Mouse (Mus musculus) embryonic facial prominence, embryonic 10.5 days (tissue): Measurements from ENCODE around the gene Ccsap. TPM values are rescaled to one million over a fixed set of nuclear protein-coding genes. Genes with fewer than 3 reads are reported as not detected.

Experiments used
- DNase-seq: peaks from one replicate; pipeline ENCODE4 v3.0.0-alpha.2; 2017; ENCODE audit warnings: low spot score
- H3K27ac ChIP-seq: fragments of 300-500 bp; sonication (generic); replicated peaks from 2 replicates; pipeline ENCODE4 v1.5.1; 2016; ENCODE audit warnings: mild to moderate bottlenecking
- H3K27me3 ChIP-seq: fragments of 300-500 bp; sonication (generic); replicated peaks from 2 replicates; pipeline ENCODE4 v1.6.1; 2016; ENCODE audit warnings: low read depth, mild to moderate bottlenecking; ENCODE audit not compliant: poor library complexity, severe bottlenecking
- H3K36me3 ChIP-seq: fragments of 300-500 bp; sonication (generic); replicated peaks from 2 replicates; pipeline ENCODE4 v1.6.1; 2016; ENCODE audit warnings: mild to moderate bottlenecking, moderate library complexity
- H3K4me1 ChIP-seq: fragments of 300-500 bp; sonication (generic); 2 replicates; pipeline ENCODE4 v1.6.1; 2016
- H3K4me3 ChIP-seq: fragments of 300-500 bp; sonication (generic); 2 replicates; pipeline ENCODE4 v1.5.1; 2016; ENCODE audit warnings: mild to moderate bottlenecking, moderate library complexity
- H3K9me3 ChIP-seq: fragments of 300-500 bp; sonication (generic); 2 replicates; pipeline ENCODE4 v1.6.1; 2016; ENCODE audit warnings: mild to moderate bottlenecking
- WGBS: fragments of 180-500 bp; shearing (Covaris S2); methylation state at CpG from one replicate; pipeline ENCODE4 v1.1.7; 2016; 5-methylcytosine and 5-hydroxymethylcytosine counted together
- polyA plus RNA-seq: library from polyadenylated mRNA; unstranded; fragments of >200 nt; fragmentation: Nextera tagmentation; extraction: Ambion mirVana; gene quantifications from 2 replicates; pipeline ENCODE4 v1.2.1, GENCODE M21; 2016

Gene Ccsap
- 5.4 and 5.6 TPM in 2 replicates for polyA plus RNA-seq

- H3K27ac ChIP-seq = peak within 1 kb of the TSS; percentile 90
- no peak for DNase-seq
Measured at GRCm38 (mm10) chr8:123859648-123860259, at the start of gene Ccsap. Gene Ccsap (minus strand): TSS chr8:123860209.

DNA sequence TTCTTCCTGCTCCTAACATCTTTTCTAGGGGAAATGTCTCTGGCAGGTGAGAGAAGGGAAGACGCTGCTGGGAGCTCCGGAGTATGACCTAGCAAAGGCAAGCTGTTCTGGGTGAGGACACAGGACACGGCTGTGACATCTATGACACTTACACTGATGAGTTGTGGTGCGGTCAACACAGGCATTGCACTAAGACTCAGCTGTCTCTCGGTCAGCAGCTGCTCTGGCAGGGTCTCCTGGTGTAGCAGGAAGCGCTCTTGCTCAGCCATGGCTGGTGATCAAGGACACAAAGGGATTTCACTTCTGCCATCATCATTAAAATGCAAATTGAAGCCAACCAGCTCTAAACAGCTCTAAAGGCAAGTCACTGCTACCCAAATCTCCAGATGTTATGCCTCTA, 47.6 kb upstream of the Ccsap start:
- Histone ChIP-seq H3K36me3 (peaks cover 100% of the 10 kb centered on the region), H3K4me1 (no peaks in the 10 kb centered on the region), H3K4me3 (no peak overlapping the region), H3K9me3 (no peaks in the 10 kb centered on the region), H3K27me3 (no peaks in the 10 kb centered on the region), H3K27ac (no peak overlapping the region)
- DNase-seq = no peak
- 95% methylated on average over 6 of the region's 6 CpGs for WGBS

More at GRCm38 (mm10) chr8:123859648-123860259, at the start of gene Ccsap:
- Histone ChIP-seq H3K9me3 (0 out of 2 replicates have a peak, but pooled peaks cover 1% of the 10 kb centered on the region), H3K4me1 (peaks cover 29% of the 10 kb centered on the region), H3K36me3 (no peaks in the 10 kb centered on the region), H3K27me3 (peaks cover 49% of the 10 kb centered on the region), H3K4me3 (peak within 1 kb of the TSS; percentile 98)
- 2% methylated on average over 48 of the region's 48 CpGs for WGBS

DNA sequence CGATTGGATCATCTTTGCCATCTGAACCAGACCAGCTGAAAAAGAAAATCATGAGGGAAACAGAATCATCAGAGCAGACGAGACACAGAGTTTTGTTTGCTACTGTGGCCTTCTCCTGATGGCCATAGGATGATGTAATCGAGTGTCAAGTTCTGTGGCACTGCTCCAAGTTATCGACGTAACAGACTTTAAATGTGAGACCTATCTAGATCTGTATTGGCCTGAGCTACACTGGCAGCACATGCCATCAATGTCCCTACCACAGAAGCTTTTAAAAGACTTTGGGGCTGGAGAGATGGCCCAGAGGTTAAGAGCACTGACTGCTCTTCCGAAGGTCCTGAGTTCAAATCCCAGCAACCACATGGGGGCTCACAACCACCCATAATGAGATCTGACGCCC, 42.6 kb upstream of the Ccsap start:
- peaks cover 97% of the 10 kb centered on the region for H3K36me3 ChIP-seq

GRCm38 (mm10) chr8:123899366-123899765, 39.4 kb upstream of the Ccsap start:
- DNase-seq = no peak
- Histone ChIP-seq H3K36me3 (peaks cover 68% of the 10 kb centered on the region), H3K4me3 (no peak overlapping the region), H3K27me3 (peaks cover 32% of the 10 kb centered on the region), H3K9me3 (no peaks in the 10 kb centered on the region), H3K4me1 (no peaks in the 10 kb centered on the region), H3K27ac (no peak overlapping the region)
- 89% methylated on average over 7 of the region's 7 CpGs for WGBS

More for the DNA sequence above, 42.6 kb upstream of the Ccsap start:
- Histone ChIP-seq H3K4me1 (no peaks in the 10 kb centered on the region), H3K9me3 (no peaks in the 10 kb centered on the region), H3K27me3 (no peaks in the 10 kb centered on the region), H3K27ac (no peak overlapping the region), H3K4me3 (no peak overlapping the region)
- 89% methylated on average over 7 of the region's 7 CpGs for WGBS
- no peak for DNase-seq

DNA sequence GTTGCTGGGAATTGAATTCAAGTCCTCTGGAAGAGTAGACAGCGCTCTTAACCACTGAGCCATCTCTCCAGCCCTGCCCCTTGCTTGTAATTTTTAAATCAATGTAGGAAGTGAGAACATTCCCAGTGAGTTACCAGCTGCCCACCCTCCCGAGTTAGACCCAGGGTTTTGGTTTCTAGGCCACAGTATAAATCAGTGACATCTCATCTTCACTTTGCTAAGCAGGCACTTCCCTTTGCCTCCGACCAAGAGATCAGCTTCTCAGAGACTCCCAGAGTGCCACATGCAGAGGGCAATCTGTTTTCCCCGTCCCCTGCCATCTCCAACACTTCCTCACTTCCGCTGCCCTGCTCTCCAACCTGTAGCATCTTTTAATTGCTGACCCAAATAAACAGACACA, 38.6 kb upstream of the Ccsap start:
- Histone ChIP-seq H3K9me3 (no peaks in the 10 kb centered on the region), H3K4me3 (no peak overlapping the region), H3K27me3 (peaks cover 40% of the 10 kb centered on the region), H3K4me1 (no peaks in the 10 kb centered on the region), H3K36me3 (peaks cover 60% of the 10 kb centered on the region), H3K27ac (no peak overlapping the region)
- DNase-seq = no peak
- 88% methylated on average over 5 of the region's 5 CpGs for WGBS

DNA sequence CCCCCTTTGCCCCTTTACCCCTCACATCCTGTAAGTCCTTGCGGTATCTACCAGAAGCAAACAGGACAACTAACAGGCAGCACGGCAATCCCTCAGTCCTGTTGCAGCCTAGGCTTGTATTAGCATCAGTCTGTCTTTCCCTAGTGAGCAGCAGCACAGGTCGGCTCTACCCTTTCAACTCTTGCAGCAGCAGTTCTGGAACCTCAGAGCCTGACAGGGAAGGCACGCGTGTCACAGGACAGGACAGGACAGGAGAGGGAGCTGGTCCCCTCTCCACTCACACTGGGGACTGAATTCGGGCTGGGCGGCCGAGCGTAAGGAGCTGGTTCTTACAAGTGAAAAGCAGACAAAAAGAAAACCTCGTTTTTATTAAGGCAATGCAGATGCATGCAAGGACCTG, 36.8 kb upstream of the Ccsap start:
- H3K36me3 ChIP-seq = peaks cover 42% of the 10 kb centered on the region
- no peak overlapping the region for H3K27ac ChIP-seq
- H3K9me3 ChIP-seq = no peaks in the 10 kb centered on the region
- no peak for DNase-seq
- H3K27me3 ChIP-seq = peaks cover 58% of the 10 kb centered on the region
- peaks cover 14% of the 10 kb centered on the region for H3K4me1 ChIP-seq
- H3K4me3 ChIP-seq = no peak overlapping the region
- 61% methylated on average over 10 of the region's 10 CpGs for WGBS

DNA sequence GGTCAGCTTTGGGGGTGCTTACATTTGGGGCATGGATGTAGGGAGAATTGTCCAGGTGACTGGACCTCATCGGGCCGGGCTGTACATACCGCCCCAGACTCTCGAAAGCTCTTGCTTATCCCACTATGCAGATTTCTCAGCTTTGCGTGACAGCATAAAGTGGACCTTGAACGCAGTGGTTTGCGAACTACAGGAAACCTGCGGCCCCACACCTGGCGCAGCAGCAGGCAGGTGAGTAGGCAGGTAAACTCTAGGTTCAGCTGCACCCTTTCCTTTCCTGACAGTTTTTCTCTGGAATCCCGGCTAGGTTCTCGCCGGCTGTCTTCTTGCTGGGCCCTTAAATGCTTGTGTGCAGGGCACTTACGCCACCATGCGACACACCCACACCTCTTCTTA, 36.4 kb upstream of the Ccsap start:
- no peak for DNase-seq
- WGBS = 59% methylated on average over 14 of the region's 14 CpGs
- Histone ChIP-seq H3K4me3 (no peak overlapping the region), H3K36me3 (peaks cover 38% of the 10 kb centered on the region), H3K4me1 (peaks cover 18% of the 10 kb centered on the region), H3K9me3 (no peaks in the 10 kb centered on the region), H3K27ac (no peak overlapping the region), H3K27me3 (peaks cover 62% of the 10 kb centered on the region)

DNA sequence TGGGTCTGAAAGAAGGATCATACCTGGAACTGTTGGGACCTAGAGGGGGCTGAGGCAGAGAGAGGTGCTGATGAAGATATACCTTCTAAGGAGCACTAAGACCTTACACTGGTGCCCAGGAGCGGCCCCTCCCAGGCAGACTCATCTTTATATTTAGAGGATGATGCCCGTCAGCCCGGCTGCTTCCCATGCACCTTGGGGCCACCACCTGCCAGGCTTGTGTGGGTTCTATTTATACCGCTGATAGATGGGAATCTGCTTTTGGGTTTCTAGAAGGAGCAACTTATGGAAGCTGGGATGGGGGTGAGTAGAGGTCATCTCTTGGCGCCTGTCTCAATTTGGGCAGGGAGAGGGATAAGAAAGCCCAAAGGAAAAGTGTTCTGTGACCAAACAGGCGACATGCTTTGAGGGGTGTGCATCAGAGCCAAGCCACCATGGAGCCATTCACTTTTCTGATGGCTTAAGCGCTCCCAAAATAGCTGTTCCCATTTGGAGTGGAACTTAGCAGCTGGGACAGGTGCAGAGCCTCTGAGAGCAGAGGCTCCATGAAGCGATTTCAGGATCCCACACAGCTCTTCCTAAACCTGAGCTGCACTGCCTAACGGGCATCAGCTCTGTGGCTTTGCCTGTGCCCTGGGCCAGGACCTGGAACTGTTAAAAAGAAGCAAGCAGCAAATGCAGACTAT, 35.8 kb upstream of the Ccsap start:
- Histone ChIP-seq H3K4me3 (no peak overlapping the region), H3K9me3 (no peaks in the 10 kb centered on the region), H3K27ac (no peak overlapping the region), H3K4me1 (peaks cover 22% of the 10 kb centered on the region), H3K27me3 (peaks cover 68% of the 10 kb centered on the region), H3K36me3 (peaks cover 32% of the 10 kb centered on the region)
- no peak for DNase-seq
- WGBS = 74% methylated on average over 9 of the region's 9 CpGs

- Histone ChIP-seq H3K4me3 (no peak overlapping the region), H3K9me3 (no peaks in the 10 kb centered on the region), H3K27me3 (peaks cover 74% of the 10 kb centered on the region), H3K4me1 (peaks cover 22% of the 10 kb centered on the region), H3K36me3 (peaks cover 26% of the 10 kb centered on the region), H3K27ac (no peak overlapping the region)
- no peak for DNase-seq
- WGBS = 84% methylated on average over 4 of the region's 4 CpGs
Measured at GRCm38 (mm10) chr8:123895230-123895629, 35.2 kb upstream of the Ccsap start.

- Histone ChIP-seq H3K27ac (no peak within 1 kb of the TSS), H3K27me3 (peaks cover 80% of the 10 kb centered on the region), H3K36me3 (peaks cover 20% of the 10 kb centered on the region), H3K4me1 (peaks cover 22% of the 10 kb centered on the region), H3K4me3 (no peak within 1 kb of the TSS), H3K9me3 (no peaks in the 10 kb centered on the region)
- no peak for DNase-seq
- 26% methylated on average over 15 of the region's 15 CpGs for WGBS
Measured at GRCm38 (mm10) chr8:123894502-123895097, 34.6 kb upstream of the Ccsap start, which contains the start of gene Acta1. Gene Acta1 (minus strand): TSS chr8:123894751.

- Histone ChIP-seq H3K27ac (no peak overlapping the region), H3K4me3 (no peak overlapping the region), H3K4me1 (peaks cover 22% of the 10 kb centered on the region), H3K27me3 (peaks cover 88% of the 10 kb centered on the region), H3K9me3 (no peaks in the 10 kb centered on the region), H3K36me3 (peaks cover 8% of the 10 kb centered on the region)
- 74% methylated on average over 11 of the region's 11 CpGs for WGBS
- no peak for DNase-seq
Measured at GRCm38 (mm10) chr8:123893413-123893812, 33.4 kb upstream of the Ccsap start.

- Histone ChIP-seq H3K4me1 (peaks cover 25% of the 10 kb centered on the region), H3K9me3 (no peaks in the 10 kb centered on the region), H3K27me3 (peaks cover 88% of the 10 kb centered on the region), H3K4me3 (peak overlapping the region; percentile 52), H3K27ac (no peak overlapping the region), H3K36me3 (peaks cover 4% of the 10 kb centered on the region; the same call in 1 of the 2 replicates)
- 9% methylated on average over 30 of the region's 30 CpGs for WGBS
- peak; percentile 50 for DNase-seq
Measured at GRCm38 (mm10) chr8:123892586-123893155, 32.7 kb upstream of the Ccsap start.
